Mouse (Mus musculus): ENCODE results near the gene Qdpr.

GRCm38 (mm10) chr5:45454456-45454855 lies 4.4 kb upstream of the Qdpr start:
- TF ChIP-seq CTCF (IDR thresholded peaks at IDR 0.05; ENCODE audit: control insufficient read depth, insufficient read depth, insufficient read length) (no peak), USF1 (IDR thresholded peaks at IDR 0.05; ENCODE audit: low read depth) (no peak), MAX (IDR thresholded peaks at IDR 0.05) (no peak), CEBPB (IDR thresholded peaks at IDR 0.05; ENCODE audit: low read depth) (no peak), FOSL1 (IDR thresholded peaks at IDR 0.05; ENCODE audit: insufficient read depth, low read length, poor library complexity, severe bottlenecking) (no peak), MYOG (IDR thresholded peaks at IDR 0.05; ENCODE audit: control insufficient read depth, extremely low read depth, insufficient read length) (no peak)
